Mouse (Mus musculus) liver, postnatal 0 days (tissue): ENCODE measurements around the gene Dop1b.

Experiments used
- CTCF ChIP-seq: sonication (generic); IDR thresholded peaks from 2 replicates; pipeline ENCODE4 v1.5.1; 2016; ENCODE audit warnings: antibody characterized with exemption, low read depth
- EP300 ChIP-seq: IDR thresholded peaks from 2 replicates; pipeline ENCODE4 v1.6.1; 2016; ENCODE audit warnings: antibody characterized with exemption, low read depth, mild to moderate bottlenecking

DNA sequence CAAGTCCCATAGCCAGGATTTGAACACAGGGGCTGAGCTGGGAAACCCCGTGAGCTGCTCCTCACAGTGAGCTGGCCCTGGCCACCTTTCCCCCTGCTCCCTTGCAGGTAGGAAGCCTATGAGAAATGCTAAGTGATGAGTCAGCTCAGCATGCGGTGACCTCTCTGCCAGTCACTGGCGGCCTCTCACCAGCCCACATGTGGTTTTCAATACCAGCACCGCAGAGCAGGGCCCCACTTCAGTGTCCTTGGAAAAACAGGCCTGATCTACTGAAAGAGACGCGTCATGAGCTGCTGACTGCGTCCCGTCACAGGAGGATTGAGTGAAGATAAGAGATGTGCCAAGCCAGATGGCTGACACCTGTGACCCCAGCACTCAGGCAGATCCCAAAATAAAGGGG is 34.7 kb downstream of the Dop1b start:
- no peak for TF ChIP-seq EP300
- no peak for TF ChIP-seq CTCF
